Mouse (Mus musculus) c-Kit-positive CD71-positive TER-119-negative erythroid progenitor cells, embryonic 14.5 days (primary cell): ENCODE results near the gene Prpf4b.
"Not testable (repeated sequence)": the region's sequence is repeated elsewhere in the genome, so short reads cannot be mapped to it uniquely, and the experiment has no call there.

Source experiments
- DNase-seq: peaks from one replicate; pipeline ENCODE4 v3.0.0-alpha.2; 2013; ENCODE audit warnings: low read depth

The Prpf4b gene

DNA sequence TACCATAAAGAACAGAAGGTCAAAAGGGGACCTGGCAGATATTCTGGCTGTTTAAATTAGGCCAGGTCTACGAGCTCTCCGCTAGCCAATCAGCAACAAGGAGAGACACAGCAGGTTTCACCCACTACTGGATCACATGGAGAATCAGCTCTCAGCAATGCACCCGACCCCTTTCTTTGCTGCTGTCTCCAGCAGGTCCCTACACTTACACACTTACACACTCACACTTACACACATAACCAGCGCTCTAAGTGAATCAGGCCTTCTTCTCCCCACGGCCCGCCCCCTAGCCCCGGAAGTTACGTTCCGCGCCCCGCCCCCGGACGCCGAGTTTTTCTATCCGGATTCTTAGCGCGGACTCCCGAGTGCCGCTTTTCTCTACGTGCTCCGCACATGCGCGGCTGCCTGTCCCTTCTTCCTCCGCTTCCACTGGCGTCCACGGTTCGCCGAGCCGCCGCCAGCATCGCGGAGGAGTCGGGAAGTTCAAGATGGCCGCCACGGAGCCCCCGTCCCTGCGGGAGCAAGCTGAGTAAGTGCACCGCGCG is at the start of gene Prpf4b:
Gene Prpf4b, plus strand, starts transcription at position 137 of the 545 bp plus-strand sequence.
- peak; percentile 87 for DNase-seq

DNA sequence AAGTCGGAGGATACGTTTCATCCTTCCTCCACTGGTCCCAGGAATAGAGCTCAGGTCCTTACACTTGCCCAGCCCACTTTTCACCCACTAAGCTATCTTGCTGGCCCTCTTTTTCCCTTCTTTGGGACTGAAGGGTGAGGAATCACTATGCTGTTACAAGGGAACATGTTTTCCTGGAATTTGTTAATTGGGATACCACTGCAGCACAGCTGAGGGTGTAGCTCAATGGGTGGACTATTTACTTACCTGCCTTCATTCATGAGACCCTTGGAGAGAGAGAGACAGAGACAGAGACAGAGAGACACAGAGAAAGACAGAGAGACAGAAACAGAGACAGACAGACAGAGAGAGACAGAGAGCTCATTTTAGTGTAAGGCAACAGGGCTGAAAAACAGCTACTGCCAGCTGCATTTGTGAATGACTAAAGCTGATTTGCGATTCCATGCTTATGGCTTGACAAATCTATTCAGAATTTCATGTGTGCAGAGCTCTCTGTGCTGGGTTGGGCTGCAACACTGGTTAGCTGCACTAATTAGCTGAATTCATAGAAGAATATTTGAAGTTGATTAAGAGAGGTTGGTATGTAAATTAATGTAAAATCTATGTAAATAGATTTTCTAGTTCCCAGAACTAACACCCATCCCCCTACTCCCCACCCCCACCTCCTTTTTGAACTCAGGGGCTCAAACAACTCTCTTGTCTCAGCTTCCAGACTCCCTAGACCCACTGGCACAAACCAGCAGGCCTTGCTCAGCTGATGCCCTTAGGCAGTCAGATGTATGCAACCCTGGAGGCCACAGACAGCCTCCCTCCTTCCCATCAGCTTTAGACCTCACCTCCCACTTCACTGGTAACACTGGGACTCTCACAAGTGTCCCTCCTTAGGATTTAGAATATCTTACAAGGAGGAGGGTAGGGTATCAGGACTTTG is 48.1 kb upstream of the Prpf4b start:
- no peak for DNase-seq

DNA sequence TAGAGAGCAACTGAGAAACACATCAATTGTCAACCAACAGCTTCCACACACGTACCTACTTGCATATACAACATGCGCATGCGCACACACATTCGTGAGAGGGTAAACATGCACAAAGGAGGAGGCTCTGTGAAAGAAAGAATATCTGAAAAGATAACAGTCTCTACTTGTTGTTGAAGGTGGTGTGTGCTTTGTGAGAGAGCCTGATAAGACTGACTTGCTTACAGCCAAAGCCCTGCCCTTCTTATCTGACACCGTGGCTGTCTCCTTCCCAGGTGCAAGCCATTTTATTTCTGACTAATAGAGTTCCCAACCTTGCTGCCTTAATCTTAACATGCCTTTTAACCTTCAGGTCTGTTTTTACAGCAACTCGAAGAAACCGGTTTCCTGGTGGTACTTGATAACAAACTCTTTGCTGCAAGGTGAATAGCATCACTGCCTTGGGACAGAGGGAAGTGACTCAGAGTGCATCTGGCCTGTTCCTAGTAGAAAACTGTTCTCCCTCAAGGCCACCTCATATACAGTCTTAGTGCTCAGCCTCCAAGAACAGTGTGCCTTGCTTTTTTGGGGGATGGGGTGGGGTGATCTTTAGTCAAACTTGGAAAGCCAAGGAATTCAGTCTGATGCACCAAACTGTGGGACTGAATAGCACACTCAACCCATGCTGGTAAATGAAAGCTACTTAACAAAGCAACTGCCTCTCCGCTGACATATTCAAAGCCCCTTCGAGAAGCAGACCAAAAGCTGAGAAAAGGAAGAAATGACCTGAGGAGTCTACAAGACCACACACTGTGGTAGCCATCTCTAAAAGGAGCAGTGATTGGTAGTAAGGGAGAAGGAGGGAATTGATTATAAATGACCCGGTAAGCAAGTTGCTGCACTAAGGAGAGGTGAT is 46.9 kb upstream of the Prpf4b start:
- peak; percentile 88 for DNase-seq

- no peak for DNase-seq
These were observed 32.3 kb upstream of the Prpf4b start for GRCm38 (mm10) chr13:34842851-34843250.

DNA sequence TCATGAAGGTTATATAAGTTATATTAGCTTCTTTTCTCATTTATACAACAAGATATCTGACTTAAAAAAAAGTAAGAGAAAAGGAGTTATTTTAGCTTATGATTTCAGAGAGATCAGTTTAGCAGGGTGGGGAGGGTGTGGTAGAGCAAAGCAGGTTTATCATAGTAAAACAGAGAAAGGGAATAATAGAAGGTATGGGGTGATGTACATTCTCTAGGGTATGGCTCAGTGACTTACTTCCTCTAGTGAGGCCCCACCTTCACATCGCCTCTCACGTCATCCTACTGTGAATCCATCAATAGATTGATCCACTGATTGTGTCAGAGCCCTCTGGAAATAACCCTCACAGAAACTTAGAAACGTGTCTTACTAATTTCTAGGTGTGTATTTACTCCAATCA is 24.3 kb upstream of the Prpf4b start:
- DNase-seq: no peak

- no peak for DNase-seq
These were observed 23.8 kb upstream of the Prpf4b start for GRCm38 (mm10) chr13:34851191-34851784.

- no peak for DNase-seq
These were observed 17.6 kb upstream of the Prpf4b start for GRCm38 (mm10) chr13:34857526-34857925.

GRCm38 (mm10) chr13:34859406-34859805 is 15.7 kb upstream of the Prpf4b start:
- DNase-seq: no peak

DNA sequence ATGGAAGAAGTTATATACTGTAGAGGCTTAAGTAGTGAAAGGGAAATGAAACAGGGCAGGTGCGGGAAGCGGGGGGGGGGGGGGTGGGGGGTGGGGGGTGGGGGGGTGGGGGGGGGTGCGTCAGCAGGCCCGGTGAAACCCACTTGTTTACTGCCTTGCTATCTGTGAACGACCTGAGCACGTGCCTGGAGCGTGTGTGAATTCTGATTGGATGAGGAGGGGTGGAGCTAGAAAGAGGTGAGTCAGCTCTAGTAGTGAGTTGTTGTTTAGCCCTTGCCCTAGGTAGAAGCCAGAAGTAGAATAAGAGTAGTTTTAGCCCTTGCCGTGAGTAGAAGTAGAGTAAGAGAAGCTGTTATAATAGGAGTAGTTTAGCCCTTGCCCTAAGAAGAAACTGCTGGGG is 13.9 kb upstream of the Prpf4b start:
- DNase-seq: not testable (repeated sequence)

GRCm38 (mm10) chr13:34864420-34865169 is 10.5 kb upstream of the Prpf4b start:
- DNase-seq: peak; percentile 66

- peak; percentile 92 for DNase-seq
These were observed 1.1 kb upstream of the Prpf4b start for GRCm38 (mm10) chr13:34873801-34874681.

DNA sequence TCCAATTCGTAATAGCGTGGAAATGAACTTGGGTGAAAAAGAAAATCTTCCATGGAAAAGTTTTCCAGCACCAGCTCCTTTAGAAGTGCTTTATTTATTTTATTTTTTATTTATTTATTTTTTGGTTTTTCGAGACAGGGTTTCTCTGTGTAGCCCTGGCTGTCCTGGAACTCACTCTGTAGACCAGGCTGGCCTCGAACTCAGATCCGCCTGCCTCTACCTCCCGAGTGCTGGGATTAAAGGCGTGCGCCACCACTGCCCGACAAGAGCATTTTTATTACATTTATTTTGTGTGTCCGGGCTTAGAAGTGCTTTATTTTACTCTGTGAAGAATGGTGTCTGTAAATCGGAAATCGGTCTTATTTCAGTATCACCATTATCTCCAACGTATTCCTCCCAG is 366 bp upstream of the Prpf4b start:
- DNase-seq: not testable (repeated sequence)

- DNase-seq: peak; percentile 44
These were observed 791 bp downstream of the Prpf4b start for GRCm38 (mm10) chr13:34875741-34876445.

DNA sequence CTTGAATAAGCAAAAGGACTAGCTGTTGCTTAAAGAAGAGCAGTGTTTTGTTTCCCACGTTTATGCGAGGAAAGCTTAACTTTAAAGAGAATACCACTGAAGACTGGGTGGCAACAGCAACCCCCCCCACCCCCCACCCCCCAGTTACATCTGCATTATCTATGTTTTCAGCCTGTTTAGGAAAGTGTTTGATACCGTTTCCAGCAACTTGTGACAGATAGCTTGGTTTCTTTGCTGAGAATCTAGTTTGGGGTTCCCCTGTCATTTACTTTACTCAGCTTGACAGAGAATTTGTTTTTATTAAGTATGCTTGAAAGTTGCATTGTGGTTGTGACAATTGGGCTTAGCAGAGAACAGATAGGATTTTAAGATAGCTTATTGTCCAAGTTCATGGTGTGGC is 1.4 kb downstream of the Prpf4b start:
- DNase-seq: no peak

DNA sequence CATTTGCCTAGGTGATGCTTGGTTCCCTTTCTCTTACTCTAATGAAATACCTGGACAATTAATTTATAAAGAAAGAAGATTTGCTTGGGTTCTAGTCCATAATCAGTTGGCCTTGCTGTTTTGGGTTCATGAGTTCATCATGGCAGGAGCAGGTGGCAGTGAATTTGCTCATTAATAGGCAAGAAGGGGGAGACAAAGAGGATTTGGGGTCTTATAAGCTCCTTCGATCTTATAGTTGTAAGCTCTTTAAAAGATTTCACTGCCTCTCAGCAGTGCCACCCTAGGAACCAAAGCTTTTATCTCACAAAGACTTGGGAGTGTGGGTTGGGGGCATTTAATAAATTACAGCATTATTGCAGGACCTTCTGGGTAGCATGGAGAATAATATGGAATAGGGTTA is 17.8 kb downstream of the Prpf4b start:
- no peak for DNase-seq

DNA sequence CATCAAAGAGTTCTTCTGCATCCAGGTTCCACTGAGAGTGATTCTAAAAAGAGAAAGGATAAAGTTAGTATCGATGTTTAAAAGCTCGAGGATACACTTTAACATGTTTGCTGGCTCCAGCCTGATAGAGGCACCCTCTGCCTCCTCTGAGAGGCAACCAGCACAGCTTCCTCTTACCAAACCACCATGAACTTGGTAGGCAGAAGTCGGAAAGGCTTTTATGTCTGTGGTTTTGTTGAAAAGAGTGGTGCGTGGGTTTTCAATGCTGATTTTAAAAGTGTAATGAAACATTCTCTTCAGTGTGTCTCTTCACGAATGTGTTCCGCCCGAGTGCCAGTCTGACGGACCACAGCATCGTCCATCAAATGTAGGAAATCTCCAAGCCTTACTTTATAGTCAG is 39.5 kb downstream of the Prpf4b start:
- no peak for DNase-seq

- DNase-seq: no peak
These were observed 41.5 kb downstream of the Prpf4b start for GRCm38 (mm10) chr13:34916520-34917167.

GRCm38 (mm10) chr13:34924210-34924609 is 49.1 kb downstream of the Prpf4b start, which contains the start of the genes Fam217a and 4933417A18Rik:
TSS of gene Fam217a (minus strand) at chr13:34924310.
TSS of gene 4933417A18Rik (plus strand) at chr13:34924409.
- no peak for DNase-seq
